ENCODE assay signal across 10 mouse cellular contexts in genomic region chr10:95489653-95490052, GRCm38 (mm10). TPM values are rescaled to one million over a fixed set of nuclear protein-coding genes. Genes with fewer than 3 reads are reported as not detected.
DNase-seq lines count a peak whose midpoint lies in the region; ATAC-seq lines count a peak whose summit lies in the region.
"Had no signal": no experiment of that assay in that cellular context is flagged by ENCODE, and none has a peak within 500 bp of the region (broad histone marks: within the 10 kb centered on the region; RNA-seq: fewer than 3 reads in every experiment).

No protein-coding gene starts in this region.

- H3K4me2 ChIP-seq in midbrain, embryonic 14.5 days (ENCODE audit: low read length) = no peak overlapping the region
- no peak overlapping the region for H3K4me2 ChIP-seq in midbrain, embryonic 16.5 days (ENCODE audit: low read length)
- H3K4me2 ChIP-seq in forebrain, embryonic 13.5 days = no peak overlapping the region
- H3K4me2 ChIP-seq: heart, embryonic 13.5 days; lung, embryonic 15.5 days had no signal

- H3K27me3 ChIP-seq in midbrain, embryonic 14.5 days (ENCODE audit: control insufficient read depth, insufficient read depth, low read length) = no peaks in the 10 kb centered on the region
- H3K27me3 ChIP-seq in midbrain, embryonic 16.5 days (ENCODE audit: control insufficient read depth, insufficient read depth, low read depth, low read length) = no peaks in the 10 kb centered on the region
- H3K27me3 ChIP-seq in forebrain, embryonic 13.5 days = no peaks in the 10 kb centered on the region
- H3K27me3 ChIP-seq: heart, embryonic 13.5 days; lung, embryonic 15.5 days had no signal

- DNase-seq in embryo, embryonic 11 days = peak; percentile 50
- DNase-seq in embryo, embryonic 9.5 days (ENCODE audit: extremely low spot score) = no peak
- DNase-seq in midbrain, embryonic 14.5 days = peak; percentile 60
- DNase-seq in T-cell, adult 2 months (ENCODE audit: low spot score) = peak; percentile 8
- DNase-seq in kidney, postnatal 4 days = peak; percentile 59 to 72

- no peak overlapping the region for H3K9ac ChIP-seq in midbrain, embryonic 14.5 days (replicated peaks; ENCODE audit: low read length)
- H3K9ac ChIP-seq in midbrain, embryonic 16.5 days (ENCODE audit: low read depth, low read length) = no peak overlapping the region
- no peak overlapping the region for H3K9ac ChIP-seq in forebrain, embryonic 13.5 days
- H3K9ac ChIP-seq: heart, embryonic 13.5 days; lung, embryonic 15.5 days had no signal

- H3K4me3 ChIP-seq in midbrain, embryonic 14.5 days (replicated peaks; ENCODE audit: low read depth, low read length) = no peak overlapping the region
- H3K4me3 ChIP-seq in midbrain, embryonic 16.5 days (ENCODE audit: low read depth, low read length) = no peak overlapping the region
- no peak overlapping the region for H3K4me3 ChIP-seq in forebrain, embryonic 13.5 days
- H3K4me3 ChIP-seq: heart, embryonic 13.5 days; lung, embryonic 15.5 days had no signal

- H3K4me1 ChIP-seq in midbrain, embryonic 14.5 days (ENCODE audit: control insufficient read depth, insufficient read depth, low read length) = no peaks in the 10 kb centered on the region
- H3K4me1 ChIP-seq in midbrain, embryonic 16.5 days (ENCODE audit: control insufficient read depth, insufficient read depth, low read length) = no peaks in the 10 kb centered on the region
- H3K4me1 ChIP-seq in forebrain, embryonic 13.5 days = no peaks in the 10 kb centered on the region
- H3K4me1 ChIP-seq: heart, embryonic 13.5 days; lung, embryonic 15.5 days had no signal

- WGBS in midbrain, embryonic 14.5 days = 85% methylated on average over 2 of the region's 2 CpGs
- 83% methylated on average over 2 of the region's 2 CpGs for WGBS in midbrain, embryonic 16.5 days
- 85% methylated on average over 2 of the region's 2 CpGs for WGBS in forebrain, embryonic 13.5 days

- no peaks in the 10 kb centered on the region for H3K9me3 ChIP-seq in midbrain, embryonic 14.5 days (ENCODE audit: control insufficient read depth, low read length)
- H3K9me3 ChIP-seq in midbrain, embryonic 16.5 days (replicated peaks; ENCODE audit: control insufficient read depth, low read length, poor library complexity, severe bottlenecking) = no peaks in the 10 kb centered on the region
- no peaks in the 10 kb centered on the region for H3K9me3 ChIP-seq in forebrain, embryonic 13.5 days (replicated peaks)
- H3K9me3 ChIP-seq: lung, embryonic 15.5 days had no signal

- no peak for ATAC-seq in midbrain, embryonic 14.5 days (ENCODE audit: low FRiP score, low TSS enrichment)
- no peak for ATAC-seq in midbrain, embryonic 16.5 days
- ATAC-seq in forebrain, embryonic 13.5 days = no peak
- ATAC-seq in megakaryocyte, adult 5-6 weeks (ENCODE audit: poor library complexity, severe bottlenecking) = no peak

- H3K27ac ChIP-seq in midbrain, embryonic 14.5 days (replicated peaks; ENCODE audit: low read depth, low read length) = no peak overlapping the region
- H3K27ac ChIP-seq in midbrain, embryonic 16.5 days (ENCODE audit: low read length) = no peak overlapping the region
- H3K27ac ChIP-seq in forebrain, embryonic 13.5 days = no peak overlapping the region
- H3K27ac ChIP-seq: heart, embryonic 13.5 days; lung, embryonic 15.5 days had no signal

- peaks cover 80% of the 10 kb centered on the region for H3K36me3 ChIP-seq in midbrain, embryonic 14.5 days (ENCODE audit: control insufficient read depth, insufficient read depth, low read length)
- peaks cover 42% of the 10 kb centered on the region for H3K36me3 ChIP-seq in midbrain, embryonic 16.5 days (ENCODE audit: control insufficient read depth, insufficient read depth, low read length)
- H3K36me3 ChIP-seq in forebrain, embryonic 13.5 days (ENCODE audit: poor library complexity, severe bottlenecking) = peaks cover 91% of the 10 kb centered on the region

RNA-seq across cellular contexts. Expression of gene Mrpl42, which starts 12.1 kb away (rescaled TPM):
- polyA plus RNA-seq in midbrain, embryonic 14.5 days (2014; fragmentation: Nextera tagmentation; extraction: Ambion mirVana) = 251 and 289 TPM in 2 replicates
- 237 and 240 TPM in 2 replicates for polyA plus RNA-seq in midbrain, embryonic 16.5 days (2015; fragmentation: Nextera tagmentation; extraction: Ambion mirVana)
- polyA plus RNA-seq in forebrain, embryonic 13.5 days (2015; fragmentation: Nextera tagmentation; extraction: Ambion mirVana) = 303 and 331 TPM in 2 replicates
- 153 and 157 TPM in 2 replicates for total RNA-seq in megakaryocyte, adult 5-6 weeks (2015)
- total RNA-seq in megakaryocyte, adult 5-6 weeks (2017) = 126 and 127 TPM in 2 replicates

RNA-seq across cellular contexts. Expression of gene Ube2n, which starts 25.3 kb away (rescaled TPM):
- 341 and 383 TPM in 2 replicates for polyA plus RNA-seq in midbrain, embryonic 14.5 days (2014; fragmentation: Nextera tagmentation; extraction: Ambion mirVana)
- 372 and 373 TPM in 2 replicates for polyA plus RNA-seq in midbrain, embryonic 16.5 days (2015; fragmentation: Nextera tagmentation; extraction: Ambion mirVana)
- polyA plus RNA-seq in forebrain, embryonic 13.5 days (2015; fragmentation: Nextera tagmentation; extraction: Ambion mirVana) = 482 and 484 TPM in 2 replicates
- total RNA-seq in megakaryocyte, adult 5-6 weeks (2015) = 344 and 363 TPM in 2 replicates
- 135 and 144 TPM in 2 replicates for total RNA-seq in megakaryocyte, adult 5-6 weeks (2017)
